Mouse (Mus musculus) adrenal gland, adult 2 months (tissue): ENCODE measurements around the gene Nup210. TPM values are rescaled to one million over a fixed set of nuclear protein-coding genes. Genes with fewer than 3 reads are reported as not detected.

Experiments used
- polyA plus RNA-seq: library from polyadenylated mRNA; depleted of rRNA; stranded (reverse); fragments of >200 nt; gene quantifications from 2 replicates; pipeline ENCODE4 v1.2.3, GENCODE M21; 2012; rRNA removed
- total RNA-seq, 2 experiments: library from RNA; stranded (reverse); gene quantifications; 2 replicates each; pipeline ENCODE4 v1.2.3; 2021

Gene Nup210
- total and polyA plus RNA-seq, 3 experiments = 4.1 to 6.7 (median 4.5) TPM

Other genes starting within 250 kb of the Nup210 start
- 100 to 1,000 TPM; 101 to 123 TPM for gene Iqsec1, start 128.1 kb downstream of the Nup210 start, total RNA-seq
- gene Iqsec1, start 128.1 kb downstream of the Nup210 start, polyA plus RNA-seq = 168 and 171 TPM in 2 replicates
- gene Hdac11, start 39.8 kb upstream of the Nup210 start, total RNA-seq = 10 to 100 TPM in 1 of 2 experiments, 1 to 10 TPM in 1; 6.9 to 14.6 TPM
- gene Hdac11, start 39.8 kb upstream of the Nup210 start, polyA plus RNA-seq = 8.1 and 11.8 TPM in 2 replicates
- 10 to 100 TPM in 1 of 2 experiments, 1 to 10 TPM in 1; 9.7 to 17.9 TPM for gene Fbln2, start 95.6 kb upstream of the Nup210 start, total RNA-seq
- 22.7 and 26.6 TPM in 2 replicates for gene Fbln2, start 95.6 kb upstream of the Nup210 start, polyA plus RNA-seq